Mouse (Mus musculus) E14TG2a.4 (cell line): ENCODE results near the gene Tekt1.

Experiments used
- CTCF ChIP-seq: conservative IDR thresholded peaks from 2 replicates; pipeline ENCODE4 v1.5.1; 2014; ENCODE audit warnings: low read length
- NANOG ChIP-seq: IDR thresholded peaks from 2 replicates; pipeline ENCODE4 v1.6.1; 2014; ENCODE audit warnings: borderline replicate concordance, low read length, mixed read lengths
- POU5F1 ChIP-seq: IDR thresholded peaks from 2 replicates; pipeline ENCODE4 v1.6.1; 2014; ENCODE audit warnings: low read length, borderline replicate concordance

DNA sequence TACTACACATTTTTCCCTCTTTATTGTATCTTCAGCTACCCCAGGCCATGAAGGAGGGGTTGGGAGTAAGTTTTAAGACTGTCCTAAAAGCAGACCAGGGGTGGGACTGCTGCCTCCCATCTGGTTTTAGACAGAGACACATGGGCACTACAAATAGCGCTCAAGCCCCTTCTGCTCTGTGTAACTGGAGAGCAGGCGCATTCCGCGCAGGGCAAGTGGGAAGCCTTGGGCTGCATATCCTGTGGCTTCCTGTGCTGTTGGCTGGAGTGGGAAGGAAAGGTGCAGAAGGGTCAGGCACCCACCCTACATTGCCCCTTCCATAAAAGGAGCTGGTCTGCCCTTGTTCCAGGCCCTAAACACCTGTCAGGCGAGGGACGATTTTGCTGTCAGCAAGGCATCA lies 33.4 kb upstream of the Tekt1 start:
- TF ChIP-seq CTCF (no peak), POU5F1 (no peak), NANOG (no peak)
